Mouse (Mus musculus): ENCODE results near the gene Mfsd10. TPM values are rescaled to one million over a fixed set of nuclear protein-coding genes. Genes with fewer than 3 reads are reported as not detected.

Mfsd10 gene
- total and polyA plus RNA-seq, 3 experiments = 136 to 296 TPM; not detected in 1

DNA sequence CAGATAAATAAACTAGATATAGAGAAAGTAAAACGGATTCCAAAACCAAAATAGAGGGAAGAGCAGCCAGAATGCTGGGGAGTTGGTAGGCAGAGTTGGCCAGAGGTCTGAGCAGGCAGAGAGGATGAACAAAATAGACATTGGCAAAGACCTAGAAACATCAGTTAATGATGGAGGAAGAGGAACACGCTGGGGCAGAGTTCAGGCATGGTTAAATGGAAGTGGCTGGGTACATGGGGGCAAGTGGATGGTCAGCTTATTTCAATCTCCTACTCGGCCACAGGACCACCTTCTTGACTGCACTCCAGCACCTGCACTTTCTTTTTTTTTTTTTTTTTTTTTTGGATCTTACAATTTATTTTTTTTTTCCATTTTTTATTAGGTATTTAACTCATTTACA, 5.0 kb upstream of the Mfsd10 start:
- Histone ChIP-seq H3K27ac (ENCODE audit: control insufficient read depth, low read depth, low read length) (no peak overlapping the region), H3K4me3 (ENCODE audit: control insufficient read depth in 1 of 2, insufficient read depth in 1 of 2, low read depth in 2 of 2, low read length in 2 of 2) (no peak overlapping the region), H3K9ac (ENCODE audit: control insufficient read depth, low read depth, low read length, poor library complexity, severe bottlenecking) (no peak overlapping the region), H3K9me3 (replicated peaks; ENCODE audit: insufficient read depth, low read length) (no peaks in the 10 kb centered on the region), H3K27me3 (ENCODE audit: control insufficient read depth in 1 of 2, insufficient read depth in 2 of 2, low read length in 2 of 2) (no peaks in the 10 kb centered on the region), H3K36me3 (ENCODE audit: control insufficient read depth in 1 of 2, insufficient read depth in 2 of 2, low read length in 2 of 2) (peaks cover 7 to 32% of the 10 kb centered on the region in 2 experiments; a peak in 3 of 4 replicates), H3K4me1 (ENCODE audit: control insufficient read depth in 1 of 2, insufficient read depth in 2 of 2, low read length in 2 of 2) (peaks cover 0 to 7% of the 10 kb centered on the region in 2 experiments; a peak in 2 of 4 replicates), H3K79me2 (ENCODE audit: control insufficient read depth, insufficient read depth, low read length, poor library complexity) (no peaks in the 10 kb centered on the region)
- TF ChIP-seq ZNF384 (IDR thresholded peaks at IDR 0.05; ENCODE audit: low read depth, low read length) (no peak), USF1 (IDR thresholded peaks at IDR 0.05; ENCODE audit: low read depth, low read length) (no peak), POLR2AphosphoS2 (IDR thresholded peaks at IDR 0.05; ENCODE audit: low read length) (no peak), MEF2A (IDR thresholded peaks at IDR 0.05; ENCODE audit: extremely low read depth, insufficient replicate concordance, low read depth, low read length, poor library complexity, severe bottlenecking) (no peak), CHD1 (IDR thresholded peaks at IDR 0.05; ENCODE audit: low read depth, low read length) (no peak), CHD2 (IDR thresholded peaks at IDR 0.05; ENCODE audit: low read length) (no peak), JUND (IDR thresholded peaks at IDR 0.05; ENCODE audit: low read depth, low read length) (no peak), USF2 (IDR thresholded peaks at IDR 0.05; ENCODE audit: borderline replicate concordance in 1 of 2, insufficient read depth in 1 of 2, low read depth in 1 of 2, low read length in 2 of 2) (no peak), NRF1 (IDR thresholded peaks at IDR 0.05; ENCODE audit: insufficient read depth, low read depth, low read length, poor library complexity, severe bottlenecking) (no peak), RCOR1 (IDR thresholded peaks at IDR 0.05; ENCODE audit: low read depth, low read length) (no peak), ZMIZ1 (IDR thresholded peaks at IDR 0.05; ENCODE audit: low read depth, low read length) (no peak), ELF1 (IDR thresholded peaks at IDR 0.05; ENCODE audit: low read depth, low read length) (no peak), ZKSCAN1 (IDR thresholded peaks at IDR 0.05; ENCODE audit: low read depth, low read length) (no peak), MAFK (IDR thresholded peaks at IDR 0.05; ENCODE audit: borderline replicate concordance, low read depth, low read length) (no peak)
- DNase-seq (ENCODE audit: low read depth, low spot score) = no peak

DNA sequence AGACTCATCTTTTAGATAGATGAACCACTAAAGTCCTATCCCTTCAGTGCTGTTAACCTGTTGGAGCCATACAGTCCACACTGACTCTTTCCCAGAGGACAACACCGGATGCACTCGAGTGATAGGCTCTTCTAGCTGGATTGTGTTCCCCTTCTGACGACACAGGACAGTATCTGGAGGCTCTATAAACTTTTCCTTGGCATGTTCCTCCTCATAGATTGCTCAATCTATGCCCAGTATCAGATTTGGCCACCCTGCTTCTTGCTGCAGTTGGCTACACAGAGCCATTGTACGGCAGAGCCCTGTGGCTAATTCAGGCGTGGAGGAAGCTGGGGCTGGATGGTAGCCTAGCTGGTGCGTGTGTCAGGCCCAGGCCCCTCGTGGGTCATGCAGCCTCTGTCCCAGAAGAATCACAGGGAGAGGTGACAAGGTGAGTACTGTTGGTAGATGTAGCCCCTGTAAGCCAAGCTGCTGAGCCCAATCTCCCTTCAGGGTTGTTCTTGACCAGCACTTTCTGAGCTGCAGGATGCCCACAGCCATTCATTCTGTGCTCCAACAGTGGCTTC, 662 bp upstream of the Mfsd10 start:
- Histone ChIP-seq H3K9ac (ENCODE audit: control insufficient read depth, low read depth, low read length, poor library complexity, severe bottlenecking) (peak overlapping the region; percentile 76), H3K79me2 (ENCODE audit: control insufficient read depth, insufficient read depth, low read length, poor library complexity) (peaks cover 13% of the 10 kb centered on the region), H3K27me3 (ENCODE audit: control insufficient read depth in 1 of 2, insufficient read depth in 2 of 2, low read length in 2 of 2) (no peaks in the 10 kb centered on the region), H3K9me3 (replicated peaks; ENCODE audit: insufficient read depth, low read length) (no peaks in the 10 kb centered on the region), H3K4me3 (ENCODE audit: control insufficient read depth in 1 of 2, insufficient read depth in 1 of 2, low read depth in 2 of 2, low read length in 2 of 2) (peak overlapping the region in 1 of 2 experiments; percentile 67; a peak in 2 of 4 replicates), H3K4me1 (ENCODE audit: control insufficient read depth in 1 of 2, insufficient read depth in 2 of 2, low read length in 2 of 2) (peaks cover 0 to 18% of the 10 kb centered on the region in 2 experiments; a peak in 2 of 4 replicates), H3K36me3 (ENCODE audit: control insufficient read depth in 1 of 2, insufficient read depth in 2 of 2, low read length in 2 of 2) (peaks cover 4 to 9% of the 10 kb centered on the region in 2 experiments), H3K27ac (ENCODE audit: control insufficient read depth, low read depth, low read length) (peak overlapping the region; percentile 68)
- TF ChIP-seq RCOR1 (IDR thresholded peaks at IDR 0.05; ENCODE audit: low read depth, low read length) = 0 out of 2 replicates have a peak, but pooled peaks have one; percentile 32
- 0 out of 4 replicates have a peak, but pooled peaks of 1 of the 2 experiments have one; percentile 31 for TF ChIP-seq EP300 (IDR thresholded peaks at IDR 0.05; ENCODE audit: low read depth in 1 of 2, low read length in 2 of 2)
- peak; percentile 13; the same call in 1 of the 2 replicates for TF ChIP-seq SMC3 (IDR thresholded peaks at IDR 0.05; ENCODE audit: low read depth, low read length)
- TF ChIP-seq GATA1 (IDR thresholded peaks at IDR 0.05; ENCODE audit: low read depth, low read length) = peak; percentile 24; the same call in 1 of the 2 replicates
- TF ChIP-seq POLR2A (IDR thresholded peaks at IDR 0.05; ENCODE audit: control insufficient read depth in 1 of 2, insufficient read depth in 1 of 2, low read depth in 1 of 2, low read length in 2 of 2, poor library complexity in 1 of 2) = no peak; a peak in 1 of 4 replicates
- DNase-seq (ENCODE audit: low read depth, low spot score) = peak; percentile 50
